Mouse (Mus musculus) heart, postnatal 10 days (tissue): Measurements from ENCODE around the gene Rbfox1. TPM values are rescaled to one million over a fixed set of nuclear protein-coding genes. Genes with fewer than 3 reads are reported as not detected.

Source experiments
- DNase-seq, 2 experiments: peaks; one replicate each; pipeline ENCODE4 v3.0.0; 2021
- intact Hi-C: fragments of 180-260 bp; cut with DNase I; formaldehyde crosslinking; loops from one replicate; pipeline ENCODE4 v1.15.1; 2025
- total RNA-seq, 2 experiments: library from RNA; stranded (reverse); gene quantifications; 2 replicates each; pipeline ENCODE4 v1.2.3; 2021

Gene Rbfox1
- total RNA-seq, 2 experiments from 2014 or later, result 35.7 to 36.6 TPM

DNA sequence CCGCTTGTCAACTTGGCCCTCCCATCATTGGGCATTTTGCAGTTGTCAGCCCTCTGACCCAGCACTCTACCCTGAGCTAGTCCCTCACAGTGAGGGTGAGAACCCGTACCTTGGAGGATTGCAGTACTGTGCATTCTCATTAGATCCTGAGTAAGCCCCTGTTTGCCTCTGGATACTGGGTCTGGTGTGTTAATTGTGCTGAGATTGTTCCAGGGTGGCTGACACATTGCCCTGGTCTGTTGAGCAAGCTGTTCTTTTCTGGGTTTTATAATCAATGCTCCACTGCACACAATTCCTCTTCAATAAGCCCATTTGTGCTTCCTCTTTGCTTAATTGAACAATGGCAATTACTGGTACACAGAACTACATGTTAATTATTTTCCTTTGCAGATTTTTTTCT, 1489.5 kb downstream of the Rbfox1 start:
- DNase-seq, result no peak
- intact Hi-C loops, result no loop called here

DNA sequence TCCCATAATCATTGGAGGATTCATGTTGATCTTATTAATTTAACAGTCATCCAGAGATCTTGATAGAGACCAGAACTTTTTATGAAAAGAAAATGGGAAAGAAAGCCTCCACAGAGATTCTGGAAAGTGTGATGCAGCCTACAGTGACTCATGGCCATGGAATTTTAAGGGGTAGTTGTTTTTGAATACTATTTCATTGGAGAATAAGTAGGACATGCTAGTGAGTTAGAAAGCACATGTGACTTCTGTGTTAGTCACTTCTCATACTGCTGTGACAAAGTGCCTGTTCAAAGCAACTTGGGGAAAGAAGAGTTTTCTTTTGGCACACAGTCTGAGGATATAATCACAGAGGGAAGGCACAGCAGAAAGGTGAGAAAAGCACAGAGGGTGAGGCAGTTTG, 1510.9 kb downstream of the Rbfox1 start:
- DNase-seq, result no peak
- intact Hi-C loops, result no loop called here

DNA sequence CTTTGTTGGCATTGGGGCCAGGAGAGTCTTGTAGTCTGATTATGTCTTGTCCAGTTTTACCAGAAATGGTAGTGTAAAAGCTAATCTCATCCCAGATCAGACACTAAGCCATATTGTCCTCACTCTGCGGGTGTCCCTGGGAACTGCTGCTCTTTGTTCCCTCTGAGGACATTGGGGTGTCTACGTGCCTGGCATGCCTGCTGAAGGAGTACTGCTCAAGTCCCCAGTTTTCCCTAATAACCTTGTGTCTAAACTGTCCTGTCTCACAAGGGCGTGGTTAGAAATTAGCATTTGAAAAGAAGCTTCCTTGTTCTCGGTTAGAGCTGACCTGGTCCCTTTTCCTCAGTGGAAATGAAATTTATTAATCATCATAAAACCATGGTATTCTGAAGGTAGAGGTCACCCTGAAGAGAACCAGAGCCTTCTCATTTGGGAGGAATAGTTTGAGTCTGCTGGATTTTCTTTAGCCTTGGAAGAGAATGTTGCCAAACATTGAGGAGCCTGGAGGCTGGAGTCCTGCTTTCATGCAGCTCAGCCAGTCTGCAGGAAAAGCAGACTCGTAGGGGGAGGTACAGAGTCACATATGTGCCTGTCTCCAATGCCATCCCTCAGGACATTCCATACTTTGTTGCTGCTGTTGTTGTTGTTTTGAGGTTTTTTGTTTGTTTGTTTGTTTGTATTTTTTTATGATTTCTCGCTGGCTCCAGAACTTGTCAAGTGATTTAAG, 1519.8 kb downstream of the Rbfox1 start:
- no peak for DNase-seq
- intact Hi-C loops, result no loop called here

DNA sequence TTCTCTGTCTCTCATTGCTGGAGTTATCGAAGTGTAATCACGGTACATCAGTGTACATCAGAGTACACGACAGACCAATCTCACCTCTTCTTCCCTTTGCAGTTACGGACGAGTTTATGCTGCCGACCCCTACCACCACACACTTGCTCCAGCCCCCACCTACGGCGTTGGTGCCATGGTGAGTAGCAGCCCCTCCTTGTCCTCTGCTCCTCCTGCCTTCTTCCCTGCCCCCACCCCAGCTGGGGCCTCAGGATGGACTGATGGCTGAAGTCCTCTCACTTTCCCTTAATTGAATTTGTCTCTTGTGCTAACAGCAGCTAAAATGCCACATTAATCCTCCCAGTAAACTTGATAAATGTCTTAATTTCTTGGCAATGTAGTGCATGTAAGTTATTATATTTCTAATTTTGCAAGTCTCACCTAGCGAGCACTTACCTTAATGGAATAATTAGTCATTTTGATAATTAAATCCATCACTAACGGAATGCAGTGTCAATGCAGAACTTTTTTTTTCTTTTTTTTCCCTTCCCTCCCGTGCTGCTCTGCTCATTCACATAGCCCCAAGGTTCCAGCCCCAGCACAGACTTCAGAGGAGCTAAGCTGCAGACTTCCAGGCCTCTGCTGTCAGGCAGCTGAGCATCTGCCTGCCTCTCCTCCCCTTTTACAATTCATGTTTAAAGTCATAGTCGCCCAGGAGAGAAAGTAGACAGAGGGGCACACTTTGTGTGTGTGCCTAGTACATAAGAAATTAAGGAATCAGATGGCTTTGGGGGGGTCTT, 1522.9 kb downstream of the Rbfox1 start:
- intact Hi-C loops, result no loop called here
- DNase-seq, result no peak

- intact Hi-C loops, result no loop called here
- peak; percentile 51 to 61 for DNase-seq
Measured at GRCm38 (mm10) chr16:7419655-7420281, 1534.6 kb downstream of the Rbfox1 start.

GRCm38 (mm10) chr16:7425386-7426089, 1540.4 kb downstream of the Rbfox1 start:
- intact Hi-C loops, result no loop called here
- DNase-seq, result no peak

GRCm38 (mm10) chr16:7433296-7433695, 1548.1 kb downstream of the Rbfox1 start:
- intact Hi-C loops, result no loop called here
- DNase-seq, result no peak

GRCm38 (mm10) chr16:7446791-7447290, 1561.7 kb downstream of the Rbfox1 start:
- DNase-seq, result peak; percentile 15 to 21
- intact Hi-C loops, result no loop called here

DNA sequence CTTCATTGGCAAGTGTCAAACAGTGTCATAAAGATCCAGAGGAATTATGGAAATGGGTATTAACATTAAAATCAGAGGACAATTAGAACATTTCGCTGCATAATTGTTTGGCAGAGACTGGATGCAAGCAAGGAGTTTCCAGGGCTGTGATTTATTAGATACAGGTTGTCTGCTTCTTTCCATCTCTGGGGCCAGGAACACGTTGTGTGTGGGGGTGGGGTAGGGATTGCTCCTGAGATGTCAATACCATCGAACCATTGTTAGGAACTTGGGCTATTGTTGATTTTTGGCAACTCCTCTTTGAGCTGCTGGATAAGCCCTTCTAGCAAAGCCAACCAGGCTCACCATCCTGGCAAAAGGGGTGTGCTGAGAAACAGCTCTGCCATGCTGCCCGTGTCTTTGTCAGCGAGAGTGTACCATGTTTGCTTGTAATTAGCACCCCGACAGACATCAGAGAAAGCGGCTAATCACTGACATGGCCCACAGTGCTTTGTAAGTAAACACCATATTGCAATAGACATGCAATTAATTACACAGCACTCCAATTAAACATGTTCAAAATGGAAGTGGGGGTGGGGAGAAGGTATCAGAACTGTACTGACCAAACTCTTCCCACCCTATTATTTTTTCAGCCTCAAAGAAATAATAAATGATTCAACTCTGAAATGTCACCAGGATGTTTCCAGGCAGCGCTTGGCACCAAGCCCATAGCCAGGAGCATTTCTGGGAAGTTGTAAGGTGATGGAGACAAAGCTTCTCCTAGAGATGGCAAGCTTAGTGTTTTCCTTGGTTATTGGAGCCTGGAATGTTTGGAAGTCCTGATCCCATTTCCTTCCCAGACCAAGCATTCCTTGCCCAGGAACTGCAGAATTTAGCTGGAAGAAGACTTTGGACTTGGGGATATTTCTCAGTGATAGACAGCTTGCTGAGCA, 1562.8 kb downstream of the Rbfox1 start:
- intact Hi-C loops, result no loop called here
- peak; percentile 10 to 27 for DNase-seq

DNA sequence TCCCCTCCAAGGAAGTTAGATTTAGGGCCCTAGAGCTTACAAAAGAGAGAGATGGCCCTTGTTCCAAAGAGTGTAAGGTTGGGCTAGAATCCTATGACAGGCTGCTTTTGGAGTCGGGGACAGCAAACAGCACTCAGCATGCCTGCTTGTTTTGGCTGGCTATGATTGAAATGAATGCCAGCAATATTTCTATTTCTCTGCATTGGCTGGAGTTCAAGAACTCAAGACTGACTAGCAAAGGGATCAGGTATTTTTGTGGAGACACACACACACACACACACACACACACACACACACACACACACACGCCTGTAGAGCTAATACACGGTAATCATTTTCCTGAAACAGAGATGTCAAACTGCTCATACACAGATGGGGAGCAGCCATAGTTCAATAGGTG, 1566.0 kb downstream of the Rbfox1 start:
- intact Hi-C loops, result no loop called here

GRCm38 (mm10) chr16:7457571-7457970, 1572.4 kb downstream of the Rbfox1 start:
- intact Hi-C loops, result no loop called here
- no peak for DNase-seq

More for the DNA sequence above, 1566.0 kb downstream of the Rbfox1 start:
- peak; percentile 27 to 39 for DNase-seq
